Mouse (Mus musculus) 3T3-L1 (cell line): Measurements from ENCODE around the gene B3gat1.

ENCODE experiments used
- DNase-seq: peaks from one replicate; pipeline ENCODE4 v3.0.0-alpha.2; 2015; ENCODE audit warnings: low read depth, low spot score

The B3gat1 gene

DNA sequence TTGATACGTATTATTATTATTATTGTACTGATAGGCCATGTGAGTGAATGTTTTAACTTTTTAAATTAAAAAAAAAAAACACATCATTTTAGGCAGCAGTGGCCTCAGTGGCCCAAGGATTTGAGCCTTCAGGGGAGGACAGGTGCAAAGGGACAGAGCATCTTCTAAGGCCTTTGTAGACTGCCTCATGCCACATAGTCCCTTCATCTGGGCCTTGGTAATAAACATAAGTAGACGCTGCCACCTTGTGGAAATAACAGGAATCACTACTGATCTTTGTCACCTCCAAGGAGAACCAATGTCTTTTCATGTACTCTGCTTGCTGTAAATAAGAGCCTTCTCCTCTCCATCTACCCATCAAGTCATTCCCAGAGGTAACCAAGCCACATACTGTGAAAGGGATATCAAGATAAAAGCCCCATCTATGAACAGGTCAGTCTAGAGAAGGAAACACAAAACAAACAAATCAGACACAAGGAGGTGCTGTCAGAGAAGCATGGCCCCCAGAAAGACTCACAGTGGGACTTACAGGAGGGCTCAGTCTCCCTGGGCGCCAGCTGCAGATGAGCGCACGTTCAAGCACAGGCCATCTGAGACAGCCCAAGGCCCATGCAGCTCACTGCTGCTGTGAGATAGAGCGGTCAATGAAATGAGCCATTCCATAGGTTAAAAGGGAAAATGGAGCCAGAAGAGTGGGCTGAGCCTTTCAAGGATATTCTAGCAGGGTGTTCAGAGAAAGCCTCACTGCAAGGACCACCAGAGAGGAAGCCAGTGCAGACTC, 42.8 kb downstream of the B3gat1 start:
- peak; percentile 72 for DNase-seq

DNA sequence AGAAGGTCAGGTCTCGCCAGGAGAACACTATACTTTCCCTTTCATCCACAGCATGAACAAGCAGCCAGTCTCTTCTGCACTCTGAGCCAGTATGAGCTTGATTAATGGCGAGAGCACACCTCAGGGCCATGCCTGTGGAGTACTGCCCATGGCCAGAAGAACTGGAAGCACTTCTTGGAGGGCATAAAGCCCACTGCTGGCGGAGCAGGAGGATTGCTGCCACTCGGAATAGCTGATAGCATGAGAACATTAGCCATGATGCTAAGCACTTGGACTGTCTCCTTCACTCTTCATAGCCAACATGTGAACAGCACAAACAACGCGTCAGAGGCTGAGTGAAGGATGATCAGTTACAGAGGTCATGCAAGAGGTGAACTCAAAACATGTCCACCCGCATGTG, 44.9 kb downstream of the B3gat1 start:
- DNase-seq: no peak

DNA sequence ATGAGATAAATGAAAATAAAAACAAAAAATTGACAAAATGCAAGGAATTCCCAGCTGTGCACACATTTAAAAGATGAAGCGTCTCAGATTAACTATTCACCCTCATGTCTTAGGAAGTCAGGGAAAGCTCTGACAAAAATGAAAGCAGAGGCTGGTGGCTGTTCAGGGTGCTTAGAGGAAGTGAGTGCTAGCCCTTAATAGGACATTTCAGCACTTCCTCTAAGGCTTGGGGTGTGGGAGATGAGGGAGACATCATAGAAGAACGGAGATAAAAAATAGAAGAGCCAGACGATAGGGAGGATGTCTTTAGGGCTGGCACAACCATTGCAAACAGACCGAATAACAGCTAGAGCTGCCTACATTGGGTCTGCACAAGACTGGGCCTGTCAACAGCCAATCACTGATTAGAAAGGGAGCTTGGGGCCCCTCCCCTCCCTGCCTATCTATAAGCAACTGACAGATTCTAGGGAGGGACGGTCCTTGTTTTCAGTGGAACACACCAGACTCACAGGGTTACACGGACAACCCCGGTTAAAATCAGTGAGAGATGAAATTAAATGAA, 50.0 kb downstream of the B3gat1 start:
- no peak for DNase-seq

DNA sequence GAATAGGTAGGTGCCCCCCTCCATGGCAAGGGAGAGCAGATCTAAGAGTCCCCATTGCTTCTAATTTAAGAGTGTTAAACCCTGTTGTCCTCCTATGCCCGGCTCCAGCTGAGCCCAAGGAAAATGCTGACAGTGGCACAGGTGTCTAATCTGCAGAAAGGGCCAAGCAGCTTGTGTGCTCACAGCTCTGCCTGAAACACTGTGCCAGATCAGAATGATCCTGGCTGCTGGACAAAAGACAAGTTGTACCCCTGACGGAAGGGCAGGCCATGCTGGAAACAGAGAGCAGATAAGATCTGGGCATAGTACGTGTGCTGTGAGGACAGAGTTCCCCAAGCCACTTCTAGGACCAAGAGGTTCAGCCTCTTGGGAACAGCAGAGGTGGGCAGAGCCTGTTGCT, 59.3 kb downstream of the B3gat1 start:
- DNase-seq: no peak

DNA sequence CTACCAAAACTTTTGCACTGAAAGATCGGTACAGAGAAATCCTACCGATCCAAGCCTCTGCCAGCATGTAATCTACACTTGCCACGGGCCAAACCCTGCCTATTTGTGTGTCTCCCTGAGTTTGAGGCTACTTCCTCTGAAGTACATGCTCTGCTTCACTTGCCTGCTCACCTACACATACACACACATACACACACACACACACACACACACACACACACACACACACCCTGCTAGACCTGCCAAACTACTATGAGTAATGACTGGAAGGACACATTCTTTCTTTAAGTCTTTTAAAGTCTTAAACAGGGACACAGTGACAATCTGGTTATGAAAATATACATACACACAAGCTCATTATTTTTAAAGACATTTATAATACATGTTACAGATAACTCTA, 64.7 kb downstream of the B3gat1 start:
- no peak for DNase-seq

DNA sequence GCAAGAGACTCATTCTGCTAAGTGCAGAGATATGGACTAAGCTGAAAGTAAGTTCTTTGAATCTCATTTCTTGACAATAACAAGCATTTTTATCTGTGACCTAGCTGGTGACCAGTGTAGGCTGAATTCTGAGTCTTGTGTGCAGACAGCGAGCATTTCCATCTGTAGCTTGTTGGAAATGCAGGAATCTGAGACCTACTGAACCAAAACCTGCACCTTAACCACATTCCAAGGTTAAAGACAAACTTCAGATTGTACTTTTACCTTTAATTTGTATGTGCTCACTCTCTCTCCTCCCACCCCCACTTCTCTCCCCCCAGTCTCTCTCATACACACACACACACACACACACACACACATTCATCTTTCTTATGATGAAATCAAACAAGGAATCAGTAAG, 65.2 kb downstream of the B3gat1 start:
- DNase-seq: no peak

DNA sequence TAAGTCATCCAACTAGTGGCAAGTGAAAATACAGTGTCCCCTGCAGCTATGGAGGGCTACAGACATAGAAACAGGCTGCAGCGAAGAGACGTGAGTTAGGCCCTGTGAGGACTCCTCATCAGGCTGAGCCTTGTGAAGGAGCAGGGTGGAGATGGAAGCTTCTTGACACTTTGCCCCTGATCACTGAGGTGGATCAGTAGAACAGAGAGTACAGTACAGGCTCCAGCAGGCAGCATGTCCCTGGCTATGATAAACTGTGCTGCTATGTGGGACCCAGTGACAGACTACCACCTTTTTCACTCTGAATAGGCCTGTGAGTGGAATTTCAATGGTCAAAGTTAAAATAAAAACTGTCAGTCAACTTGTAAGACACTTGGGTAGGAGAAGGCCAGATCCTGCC, 66.8 kb downstream of the B3gat1 start:
- DNase-seq: no peak

DNA sequence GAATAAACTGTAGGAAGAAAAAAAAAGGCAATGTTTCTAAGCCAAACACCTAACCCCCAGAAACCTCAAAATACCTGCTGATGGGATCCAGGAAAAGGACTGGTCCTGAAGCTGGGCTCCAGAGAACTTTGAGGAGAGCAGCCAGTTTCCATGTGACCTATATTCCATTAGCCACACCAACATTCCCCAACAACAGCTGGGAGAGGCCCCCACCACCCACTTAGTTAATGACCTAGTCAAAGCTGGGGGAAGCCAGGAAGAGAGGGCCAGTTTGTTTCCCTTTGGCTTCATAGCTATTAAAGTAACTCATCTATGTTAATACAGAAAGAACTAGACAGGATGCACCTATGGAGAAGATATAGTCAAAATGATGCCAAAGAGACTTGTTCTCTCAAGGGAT, 70.8 kb downstream of the B3gat1 start:
- DNase-seq: no peak

DNA sequence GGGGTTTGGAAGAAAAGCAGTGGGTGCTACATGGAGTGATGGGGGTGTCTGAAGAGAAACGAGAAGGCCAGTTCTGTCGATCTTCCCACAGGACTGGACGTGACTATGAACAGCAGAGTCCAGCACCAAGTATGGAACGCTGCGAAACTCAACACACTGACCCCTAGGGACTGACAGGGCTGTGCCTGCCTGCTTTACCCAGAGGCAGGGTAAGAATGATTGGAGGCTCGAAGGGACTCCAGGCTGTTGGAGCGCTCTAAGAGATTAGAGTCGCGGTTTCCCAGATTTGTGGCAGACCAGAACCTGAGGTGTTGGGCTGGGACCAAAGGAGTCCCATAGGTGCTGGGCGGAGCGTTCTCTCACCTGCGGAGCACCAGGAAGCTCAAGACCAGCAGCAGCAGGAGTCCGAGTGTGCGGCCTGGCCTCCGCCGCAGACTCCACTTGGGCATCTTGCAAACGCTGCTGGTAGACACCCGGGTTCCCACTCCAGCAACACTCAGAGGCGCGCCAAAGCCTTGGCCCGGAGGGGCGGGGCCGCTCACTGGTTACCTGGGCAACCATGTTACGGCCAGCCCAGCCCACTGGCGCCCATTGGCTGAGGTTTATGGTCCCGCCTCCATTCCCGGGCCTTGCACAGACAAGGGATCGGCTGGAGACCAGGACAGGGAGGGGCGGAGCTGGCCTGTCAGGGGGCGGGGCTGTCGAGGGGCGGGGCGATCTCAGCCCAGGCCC, 72.6 kb downstream of the B3gat1 start, which contains the start of gene Glb1l2:
Gene Glb1l2, minus strand, starts transcription at position 534 of the 732 bp plus-strand sequence.
- no peak for DNase-seq

DNA sequence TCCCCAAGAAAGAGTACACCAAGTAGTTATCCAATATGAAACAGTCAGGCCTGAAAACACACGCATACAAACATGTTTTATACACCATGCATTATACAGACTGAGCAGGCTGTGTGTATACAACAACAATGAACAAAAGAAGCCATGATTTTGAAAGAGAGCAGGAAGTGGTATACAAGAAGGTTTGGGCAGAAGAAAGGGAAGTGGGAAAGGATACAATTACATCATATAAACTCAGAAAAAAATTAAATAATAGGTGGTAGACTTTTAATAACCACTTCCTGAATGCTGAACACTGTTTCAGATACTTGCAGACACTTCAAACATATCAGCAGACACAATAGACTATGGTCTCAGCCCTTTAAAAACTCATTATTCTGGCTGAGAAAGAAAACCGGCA, 75.2 kb downstream of the B3gat1 start:
- DNase-seq: no peak
